Mouse (Mus musculus): ENCODE results near the gene Aox2. TPM values are rescaled to one million over a fixed set of nuclear protein-coding genes. Genes with fewer than 3 reads are reported as not detected.

Gene Aox2
- 0.03 and 0.04 TPM in 2 replicates for polyA plus RNA-seq (2015; fragmentation: Nextera tagmentation; extraction: Ambion mirVana)

GRCm38 (mm10) chr1:58278026-58278425, at the start of gene Aox2:
Gene Aox2 (plus strand): TSS chr1:58278326.
- Histone ChIP-seq H3K9ac (no peak within 1 kb of the TSS), H3K4me1 (replicated peaks) (no peaks in the 10 kb centered on the region), H3K36me3 (no peaks in the 10 kb centered on the region), H3K27me3 (no peaks in the 10 kb centered on the region), H3K4me2 (no peak within 1 kb of the TSS), H3K27ac (replicated peaks) (no peak within 1 kb of the TSS), H3K9me3 (no peaks in the 10 kb centered on the region), H3K4me3 (no peak within 1 kb of the TSS)
- ATAC-seq (ENCODE audit: low FRiP score, low read depth) = no peak
- WGBS = 72% methylated on average over 5 of the region's 5 CpGs

GRCm38 (mm10) chr1:58228916-58229315, 49.2 kb upstream of the Aox2 start:
- Histone ChIP-seq H3K4me3 (no peak overlapping the region), H3K4me2 (no peak overlapping the region), H3K36me3 (no peaks in the 10 kb centered on the region), H3K27ac (replicated peaks) (no peak overlapping the region), H3K4me1 (replicated peaks) (no peaks in the 10 kb centered on the region), H3K9me3 (no peaks in the 10 kb centered on the region), H3K9ac (no peak overlapping the region), H3K27me3 (no peaks in the 10 kb centered on the region)
- ATAC-seq (ENCODE audit: low FRiP score, low read depth) = no peak

GRCm38 (mm10) chr1:58229774-58230173, 48.4 kb upstream of the Aox2 start:
- H3K4me3 ChIP-seq = no peak overlapping the region
- H3K9me3 ChIP-seq = no peaks in the 10 kb centered on the region
- H3K36me3 ChIP-seq = no peaks in the 10 kb centered on the region
- no peak overlapping the region for H3K9ac ChIP-seq
- no peak overlapping the region for H3K4me2 ChIP-seq
- H3K4me1 ChIP-seq (replicated peaks) = no peaks in the 10 kb centered on the region
- 87% methylated on average over 4 of the region's 4 CpGs for WGBS
- ATAC-seq (ENCODE audit: low FRiP score, low read depth) = no peak
- no peak overlapping the region for H3K27ac ChIP-seq (replicated peaks)
- H3K27me3 ChIP-seq = no peaks in the 10 kb centered on the region

- H3K9me3 ChIP-seq = no peaks in the 10 kb centered on the region
- no peak overlapping the region for H3K4me2 ChIP-seq
- no peaks in the 10 kb centered on the region for H3K36me3 ChIP-seq
- no peak for ATAC-seq (ENCODE audit: low FRiP score, low read depth)
- no peak overlapping the region for H3K9ac ChIP-seq
- no peaks in the 10 kb centered on the region for H3K27me3 ChIP-seq
- H3K4me3 ChIP-seq = no peak overlapping the region
- WGBS = 57% methylated on average over 5 of the region's 5 CpGs
- H3K4me1 ChIP-seq (replicated peaks) = no peaks in the 10 kb centered on the region
- no peak overlapping the region for H3K27ac ChIP-seq (replicated peaks)
Observed at GRCm38 (mm10) chr1:58230542-58230941, 47.6 kb upstream of the Aox2 start.

GRCm38 (mm10) chr1:58235405-58235804, 42.7 kb upstream of the Aox2 start:
- no peaks in the 10 kb centered on the region for H3K27me3 ChIP-seq
- H3K27ac ChIP-seq (replicated peaks) = no peak overlapping the region
- WGBS = 52% methylated on average over 5 of the region's 5 CpGs
- ATAC-seq (ENCODE audit: low FRiP score, low read depth) = no peak
- H3K36me3 ChIP-seq = no peaks in the 10 kb centered on the region
- H3K4me2 ChIP-seq = no peak overlapping the region
- no peaks in the 10 kb centered on the region for H3K4me1 ChIP-seq (replicated peaks)
- no peak overlapping the region for H3K4me3 ChIP-seq
- no peak overlapping the region for H3K9ac ChIP-seq
- no peaks in the 10 kb centered on the region for H3K9me3 ChIP-seq

GRCm38 (mm10) chr1:58237527-58238299, 40.4 kb upstream of the Aox2 start:
- no peak for ATAC-seq (ENCODE audit: low FRiP score, low read depth)
- no peak overlapping the region for H3K9ac ChIP-seq
- 81% methylated on average over 4 of the region's 4 CpGs for WGBS
- no peak overlapping the region for H3K4me2 ChIP-seq
- no peaks in the 10 kb centered on the region for H3K36me3 ChIP-seq
- H3K4me1 ChIP-seq (replicated peaks) = no peaks in the 10 kb centered on the region
- H3K27me3 ChIP-seq = no peaks in the 10 kb centered on the region
- no peak overlapping the region for H3K27ac ChIP-seq (replicated peaks)
- H3K4me3 ChIP-seq = no peak overlapping the region
- no peaks in the 10 kb centered on the region for H3K9me3 ChIP-seq

- Histone ChIP-seq H3K4me2 (no peak overlapping the region), H3K4me3 (no peak overlapping the region), H3K9ac (no peak overlapping the region), H3K36me3 (no peaks in the 10 kb centered on the region), H3K27me3 (no peaks in the 10 kb centered on the region), H3K9me3 (no peaks in the 10 kb centered on the region), H3K27ac (replicated peaks) (no peak overlapping the region), H3K4me1 (replicated peaks) (no peaks in the 10 kb centered on the region)
- 93% methylated on average over 5 of the region's 5 CpGs for WGBS
- ATAC-seq (ENCODE audit: low FRiP score, low read depth) = no peak
Observed at GRCm38 (mm10) chr1:58238440-58238839, 39.7 kb upstream of the Aox2 start.

GRCm38 (mm10) chr1:58238961-58239360, 39.2 kb upstream of the Aox2 start:
- Histone ChIP-seq H3K4me3 (no peak overlapping the region), H3K4me1 (replicated peaks) (no peaks in the 10 kb centered on the region), H3K27ac (replicated peaks) (no peak overlapping the region), H3K9me3 (no peaks in the 10 kb centered on the region), H3K27me3 (no peaks in the 10 kb centered on the region), H3K36me3 (no peaks in the 10 kb centered on the region), H3K4me2 (no peak overlapping the region), H3K9ac (no peak overlapping the region)
- 97% methylated on average over 9 of the region's 9 CpGs for whole genome bisulfite sequencing
- no peak for ATAC-seq (ENCODE audit: low FRiP score, low read depth)

- Histone ChIP-seq H3K36me3 (no peaks in the 10 kb centered on the region), H3K27me3 (no peaks in the 10 kb centered on the region), H3K27ac (replicated peaks) (no peak overlapping the region), H3K4me2 (no peak overlapping the region), H3K9me3 (no peaks in the 10 kb centered on the region), H3K4me1 (replicated peaks) (no peaks in the 10 kb centered on the region), H3K4me3 (no peak overlapping the region), H3K9ac (no peak overlapping the region)
- 75% methylated on average over 6 of the region's 6 CpGs for WGBS
- ATAC-seq (ENCODE audit: low FRiP score, low read depth) = no peak
Observed at GRCm38 (mm10) chr1:58240347-58240746, 37.8 kb upstream of the Aox2 start.

- H3K27ac ChIP-seq (replicated peaks) = no peak overlapping the region
- WGBS = 77% methylated on average over 3 of the region's 3 CpGs
- no peaks in the 10 kb centered on the region for H3K27me3 ChIP-seq
- H3K4me1 ChIP-seq (replicated peaks) = no peaks in the 10 kb centered on the region
- no peak for ATAC-seq (ENCODE audit: low FRiP score, low read depth)
- H3K4me2 ChIP-seq = no peak overlapping the region
- H3K4me3 ChIP-seq = no peak overlapping the region
- H3K9me3 ChIP-seq = no peaks in the 10 kb centered on the region
- no peaks in the 10 kb centered on the region for H3K36me3 ChIP-seq
- H3K9ac ChIP-seq = no peak overlapping the region
Observed at GRCm38 (mm10) chr1:58244487-58244886, 33.6 kb upstream of the Aox2 start.

GRCm38 (mm10) chr1:58248518-58248917, 29.6 kb upstream of the Aox2 start:
- Histone ChIP-seq H3K9me3 (no peaks in the 10 kb centered on the region), H3K4me1 (replicated peaks) (no peaks in the 10 kb centered on the region), H3K4me3 (no peak overlapping the region), H3K27me3 (no peaks in the 10 kb centered on the region), H3K36me3 (no peaks in the 10 kb centered on the region), H3K9ac (no peak overlapping the region), H3K4me2 (no peak overlapping the region), H3K27ac (replicated peaks) (no peak overlapping the region)
- WGBS = 73% methylated on average over 1 of the region's 1 CpGs
- no peak for ATAC-seq (ENCODE audit: low FRiP score, low read depth)

- no peak for ATAC-seq (ENCODE audit: low FRiP score, low read depth)
- no peak overlapping the region for H3K9ac ChIP-seq
- H3K9me3 ChIP-seq = no peaks in the 10 kb centered on the region
- WGBS = 69% methylated on average over 11 of the region's 11 CpGs
- H3K27ac ChIP-seq (replicated peaks) = no peak overlapping the region
- no peak overlapping the region for H3K4me2 ChIP-seq
- H3K4me1 ChIP-seq (replicated peaks) = no peaks in the 10 kb centered on the region
- H3K27me3 ChIP-seq = no peaks in the 10 kb centered on the region
- no peak overlapping the region for H3K4me3 ChIP-seq
- H3K36me3 ChIP-seq = no peaks in the 10 kb centered on the region
Observed at GRCm38 (mm10) chr1:58253466-58253865, 24.7 kb upstream of the Aox2 start.

Measured in hindbrain, embryonic 15.5 days (tissue).